Mouse (Mus musculus) left cerebral cortex, adult 18-20 months (tissue): Measurements from ENCODE around the gene Ubxn6. TPM values are rescaled to one million over a fixed set of nuclear protein-coding genes. Genes with fewer than 3 reads are reported as not detected.
"Not testable (repeated sequence)": the region's sequence is repeated elsewhere in the genome, so short reads cannot be mapped to it uniquely, and the experiment has no call there.

Source experiments
- DNase-seq, 2 experiments: peaks; one replicate each; pipeline ENCODE4 v3.0.0; 2021 to 2022; ENCODE audit warnings: low spot score in 2 of 2, mixed read lengths in 1 of 2
- long read RNA-seq, 2 experiments: library from polyadenylated mRNA; stranded (forward); transcript quantifications; one replicate each; pipeline ENCODE4 v2.0.0; 2021
- total RNA-seq, 2 experiments: library from RNA; stranded (reverse); gene quantifications; 2 replicates each; pipeline ENCODE4 v1.2.3; 2021

Gene Ubxn6
- total RNA-seq, result 10 to 100 TPM; 84.1 to 97.8 TPM
- long read RNA-seq, experiment 1, transcript Ubxn6-201 (11 exons, 2,949 nt), result major isoform, 131 of 160 reads
- long read RNA-seq, experiment 1, partial matches to known transcripts, result 6 of 160 reads
- long read RNA-seq, experiment 1, other reads (novel, unspliced or antisense), result 22 of 160 reads
- long read RNA-seq, experiment 2, transcript Ubxn6-201 (11 exons, 2,949 nt), result major isoform, 96 of 110 reads
- long read RNA-seq, experiment 2, partial matches to known transcripts, result 3 of 110 reads
- long read RNA-seq, experiment 2, other reads (novel, unspliced or antisense), result 11 of 110 reads

DNA sequence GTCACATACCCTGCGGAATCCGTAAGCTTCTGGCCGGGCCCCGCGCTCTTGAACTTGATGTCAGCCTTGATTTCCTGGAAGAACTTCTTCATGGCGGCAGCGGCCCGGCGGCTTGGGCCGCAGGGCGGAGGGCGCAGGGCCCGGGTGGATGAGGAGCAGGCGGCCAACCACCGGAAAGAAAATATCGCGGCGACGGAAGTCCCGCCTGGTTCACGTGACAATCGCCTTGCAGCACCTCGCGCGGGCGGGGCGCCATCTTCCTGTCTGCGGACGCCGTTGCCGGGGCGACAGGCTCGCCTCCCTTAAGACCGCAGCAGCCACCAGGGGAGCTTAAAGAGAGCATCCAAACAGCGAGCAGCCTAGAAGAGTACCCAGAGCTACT lies at the start of gene Ubxn6:
Gene Ubxn6, minus strand, starts transcription at position 202 of the 382 bp plus-strand sequence.
- DNase-seq, result peak; percentile 99

DNA sequence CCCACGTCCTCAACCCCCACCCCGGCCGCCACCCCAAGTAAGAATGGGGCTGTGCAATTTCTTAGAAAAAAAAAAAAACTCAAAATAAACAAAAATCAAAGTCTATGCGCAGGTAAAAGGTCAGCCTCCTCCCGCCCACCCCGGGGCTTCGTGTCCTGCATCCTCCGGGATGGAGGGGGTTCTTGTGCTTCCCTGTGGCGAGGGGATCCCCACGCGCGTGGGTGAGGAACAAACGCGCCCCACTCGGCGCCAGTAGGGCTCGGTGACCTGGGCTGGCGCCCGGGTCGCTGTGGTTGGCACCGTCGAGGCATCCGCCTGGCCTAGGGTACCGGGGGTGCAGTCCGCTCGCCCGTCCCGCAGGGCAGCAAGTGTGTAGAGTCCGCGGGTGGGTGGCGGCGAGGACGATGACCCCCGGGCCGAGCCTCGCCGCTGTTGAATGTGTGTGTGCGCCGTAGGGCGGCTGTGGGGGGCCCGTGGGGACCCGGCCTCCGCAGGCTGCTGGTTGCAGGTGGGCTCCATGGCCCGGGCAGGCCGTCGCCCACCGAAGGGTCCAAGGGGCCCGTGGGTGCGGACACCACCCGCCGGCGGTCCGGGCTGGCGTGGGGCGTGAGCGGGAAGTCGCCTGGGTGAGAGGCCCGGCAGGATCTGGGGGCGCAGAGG lies 49.0 kb upstream of the Ubxn6 start:
- no peak for DNase-seq

DNA sequence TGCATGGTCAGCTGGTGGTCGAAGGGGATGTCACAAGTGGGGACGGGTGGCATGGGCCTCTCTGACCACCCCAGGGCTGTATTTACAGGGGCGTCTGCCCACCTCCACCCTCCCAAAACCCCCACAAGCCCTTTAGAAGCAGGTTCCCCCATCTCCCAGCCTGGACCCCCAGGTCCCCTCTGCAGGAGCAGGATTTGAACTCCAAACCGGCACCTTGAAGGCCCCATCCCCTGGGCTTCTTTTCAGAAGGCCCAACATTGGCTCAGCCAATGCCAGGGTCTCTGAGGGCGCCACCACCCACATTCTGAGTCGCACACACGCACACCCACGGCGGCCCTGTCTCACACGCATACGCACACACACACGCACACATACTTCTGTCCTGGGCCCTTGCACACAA lies 48.3 kb upstream of the Ubxn6 start:
- DNase-seq, result no peak

DNA sequence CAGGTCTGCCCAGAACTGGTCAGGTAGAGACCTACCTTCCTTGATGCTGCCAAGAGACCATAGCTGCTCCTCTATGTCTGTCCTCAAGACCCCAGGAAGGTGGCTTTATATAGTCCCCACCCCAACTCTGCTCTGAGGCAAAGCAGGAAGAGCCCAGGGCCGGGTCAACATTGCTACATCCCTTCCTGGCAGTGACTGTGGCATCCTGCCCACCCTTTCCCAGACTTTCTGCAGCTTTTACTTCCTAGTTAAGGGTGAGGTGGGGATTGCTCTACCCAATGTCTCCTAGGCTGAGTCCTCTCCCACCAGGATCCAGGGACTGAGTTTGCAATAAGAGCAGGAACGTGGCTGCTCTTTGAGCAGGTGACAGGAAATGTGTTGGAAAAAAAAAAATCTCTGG lies 47.0 kb upstream of the Ubxn6 start, which contains the start of gene Lrg1:
Gene Lrg1, minus strand, starts transcription at position 176 of the 400 bp plus-strand sequence.
- no peak for DNase-seq

DNA sequence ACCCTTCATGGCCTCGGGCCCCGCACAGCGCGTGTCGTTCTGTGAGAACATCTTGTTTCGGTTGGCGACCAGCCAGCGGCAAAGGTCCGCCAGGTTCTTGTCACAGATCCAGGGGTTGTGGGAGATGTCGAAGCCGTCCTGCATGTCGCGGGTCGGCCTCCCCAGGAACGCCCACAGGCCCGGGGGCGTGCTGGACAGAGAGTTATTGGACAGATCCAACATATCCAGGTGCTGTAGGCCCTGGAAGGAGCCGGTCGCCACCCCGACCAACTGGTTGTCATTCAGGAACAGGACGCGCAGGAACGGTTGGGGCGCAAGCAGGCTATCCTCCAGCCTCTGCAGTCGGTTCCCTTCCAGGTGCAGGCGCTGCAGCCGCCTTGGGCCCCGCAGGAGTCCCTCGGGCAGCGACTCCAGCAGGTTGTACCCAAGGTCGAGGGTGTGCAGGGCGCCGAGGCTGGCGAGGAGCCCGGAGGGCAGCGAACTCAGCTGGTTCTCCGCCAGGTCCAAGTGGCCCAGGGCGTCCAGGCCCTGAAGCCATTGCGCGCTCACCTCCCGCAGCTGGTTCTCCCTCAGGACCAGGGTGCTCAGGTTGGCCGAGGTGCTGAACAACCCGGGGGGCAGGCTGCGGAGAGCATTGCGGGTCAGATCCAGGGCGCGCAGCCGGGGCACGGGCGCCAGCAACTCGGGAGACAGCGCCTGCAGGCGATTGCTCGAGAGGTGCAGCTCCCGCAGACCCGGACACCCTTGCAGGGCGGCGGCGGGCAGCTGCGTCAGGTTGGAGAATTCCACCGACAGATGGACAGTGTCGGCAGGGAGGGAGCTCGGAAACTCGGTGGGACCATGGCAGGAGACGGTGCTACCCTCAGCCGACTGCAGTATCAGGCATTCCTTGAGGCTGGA lies 45.4 kb upstream of the Ubxn6 start:
- no peak for DNase-seq

DNA sequence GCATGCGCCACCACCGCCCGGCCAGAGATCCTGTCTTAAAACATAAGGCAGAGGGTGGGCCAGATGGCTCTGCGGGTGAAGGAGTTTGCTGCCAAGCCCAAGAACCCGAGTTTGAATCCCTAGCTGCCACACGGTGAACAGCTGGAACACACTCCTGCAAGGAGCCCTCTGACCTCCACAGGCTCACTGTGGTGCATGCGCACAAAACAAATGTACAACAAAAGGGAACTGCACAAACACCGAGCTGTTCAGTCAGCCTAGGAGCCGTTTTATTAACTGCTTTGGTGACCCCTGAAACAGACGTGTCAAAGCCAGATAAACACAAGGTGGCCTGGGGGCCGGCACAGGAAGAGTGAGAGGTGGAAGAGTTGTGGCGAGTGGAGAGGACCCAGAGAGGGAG lies 44.6 kb upstream of the Ubxn6 start:
- no peak for DNase-seq

DNA sequence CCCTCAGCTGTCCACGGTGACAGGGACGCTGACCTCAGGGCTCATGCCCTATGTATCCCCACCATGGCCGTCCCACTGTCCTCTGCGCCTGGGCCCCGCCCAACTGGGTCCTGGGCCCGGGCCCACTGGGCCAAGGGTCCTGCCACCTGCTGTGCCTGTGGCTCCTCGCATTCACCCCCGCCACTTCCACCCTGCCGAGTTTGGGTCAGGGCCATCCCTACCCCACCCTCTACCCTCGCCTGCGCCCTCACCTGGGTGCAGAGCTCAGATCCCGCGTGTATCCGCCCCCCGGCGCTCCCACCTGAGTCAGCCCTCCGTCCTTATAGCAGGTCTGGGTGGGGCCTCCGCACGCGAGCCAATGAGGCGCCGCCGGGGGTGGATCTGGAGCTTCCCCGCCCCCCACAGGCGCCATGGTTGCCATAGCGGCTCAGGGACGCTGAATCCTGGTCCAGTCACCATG lies 42.5 kb upstream of the Ubxn6 start, which contains the start of gene Plin5:
Gene Plin5, minus strand, starts transcription at position 346 of the 460 bp plus-strand sequence.
- peak in 1 of 2 experiments; percentile 59 for DNase-seq

DNA sequence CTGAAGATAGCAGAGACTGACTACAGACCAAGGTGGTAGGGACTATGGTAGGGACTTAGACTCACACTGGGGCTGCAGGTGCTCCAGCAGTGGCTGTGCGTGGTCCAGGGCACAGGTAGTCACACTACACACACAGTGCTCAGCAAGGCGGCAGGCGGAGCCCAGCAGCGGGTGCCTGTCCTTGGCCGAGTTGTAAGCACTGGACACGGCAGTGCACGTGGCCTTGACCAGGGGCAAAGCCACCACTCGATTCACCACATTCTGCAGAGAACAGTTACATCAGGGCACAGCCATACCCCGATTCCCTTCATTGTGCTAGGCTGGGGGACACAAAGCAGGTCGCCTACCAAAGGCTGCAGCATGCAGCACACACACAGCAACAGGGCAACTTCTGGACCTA lies 41.4 kb upstream of the Ubxn6 start:
- no peak for DNase-seq

DNA sequence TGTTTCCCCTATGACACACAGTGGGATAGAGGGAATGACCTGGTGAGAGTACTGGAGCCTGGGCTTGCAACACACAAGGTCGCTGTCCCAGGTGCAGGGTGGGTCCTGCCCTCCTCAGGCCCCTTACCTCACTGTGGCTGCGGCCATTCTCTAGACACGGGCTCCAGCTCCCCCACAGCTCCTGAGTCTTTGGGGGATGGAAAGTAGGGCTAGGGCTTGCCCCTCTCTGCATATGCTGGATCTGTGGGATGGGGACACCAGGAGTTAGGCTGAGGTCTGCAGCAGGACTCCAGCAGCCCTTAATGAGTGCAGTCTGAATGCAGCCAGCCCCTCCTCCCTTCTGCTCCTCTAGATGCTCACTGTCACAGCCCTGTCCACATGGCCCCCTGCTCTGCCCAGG lies 37.9 kb upstream of the Ubxn6 start:
- no peak for DNase-seq

DNA sequence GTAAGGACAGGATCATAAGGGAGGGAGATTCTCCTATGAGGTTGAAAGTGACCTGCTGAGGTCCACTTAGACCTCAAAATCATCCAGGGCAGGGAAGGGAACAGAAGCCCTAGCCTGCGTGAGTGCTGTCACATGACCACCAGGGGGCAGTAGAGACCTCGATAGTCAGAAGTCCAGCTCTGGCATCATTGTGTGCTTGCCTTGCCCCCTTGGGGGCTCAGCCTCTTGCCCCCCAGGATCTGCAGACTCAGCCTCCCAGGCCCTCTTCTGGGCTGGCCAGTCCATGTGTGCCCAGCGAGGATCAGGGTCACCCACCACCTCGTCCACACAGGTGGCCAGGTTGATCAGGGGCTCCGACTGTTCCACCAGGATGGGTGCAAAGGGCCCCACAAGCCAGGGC lies 37.0 kb upstream of the Ubxn6 start:
- DNase-seq, result peak; percentile 65 to 74

DNA sequence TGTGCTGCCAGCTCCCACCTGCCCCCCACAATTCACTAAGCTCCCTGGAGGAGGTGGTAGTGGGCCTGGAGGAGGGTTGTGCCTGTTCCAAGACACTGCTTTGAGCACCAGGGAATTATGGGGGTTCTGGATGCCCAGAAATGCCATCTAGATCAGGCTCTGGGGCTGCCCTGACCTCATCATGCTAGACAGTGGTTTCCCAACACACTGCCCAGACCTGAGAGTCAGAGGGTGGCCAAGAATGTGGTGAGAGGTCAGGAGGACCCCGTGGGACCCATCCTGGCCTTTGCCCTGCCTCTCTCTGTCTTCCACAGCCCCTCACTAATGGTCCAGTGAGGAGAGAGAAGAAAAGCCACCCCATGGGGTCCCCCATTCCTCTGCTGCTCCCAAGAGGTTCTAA lies 36.2 kb upstream of the Ubxn6 start:
- DNase-seq, result no peak

DNA sequence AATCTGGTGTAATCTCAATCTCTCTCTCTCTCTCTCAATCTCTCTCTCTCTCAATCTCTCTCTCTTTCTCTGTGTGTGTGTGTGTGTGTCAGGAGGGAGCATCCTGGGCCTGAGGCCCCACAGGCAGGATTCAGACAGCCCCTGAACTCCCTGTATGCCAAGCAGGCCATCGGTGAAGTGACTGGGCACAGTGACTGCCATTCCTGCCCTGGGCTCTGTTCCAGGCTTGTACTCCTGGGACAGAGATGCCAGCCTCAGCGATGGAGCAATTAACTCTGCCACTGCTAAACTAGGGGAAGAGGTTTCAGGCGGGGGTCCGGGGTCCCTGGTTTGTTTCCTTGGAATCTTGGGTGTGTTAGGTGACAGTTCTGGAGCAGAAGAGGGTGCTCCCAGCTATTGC lies 35.7 kb upstream of the Ubxn6 start:
- no peak for DNase-seq

DNA sequence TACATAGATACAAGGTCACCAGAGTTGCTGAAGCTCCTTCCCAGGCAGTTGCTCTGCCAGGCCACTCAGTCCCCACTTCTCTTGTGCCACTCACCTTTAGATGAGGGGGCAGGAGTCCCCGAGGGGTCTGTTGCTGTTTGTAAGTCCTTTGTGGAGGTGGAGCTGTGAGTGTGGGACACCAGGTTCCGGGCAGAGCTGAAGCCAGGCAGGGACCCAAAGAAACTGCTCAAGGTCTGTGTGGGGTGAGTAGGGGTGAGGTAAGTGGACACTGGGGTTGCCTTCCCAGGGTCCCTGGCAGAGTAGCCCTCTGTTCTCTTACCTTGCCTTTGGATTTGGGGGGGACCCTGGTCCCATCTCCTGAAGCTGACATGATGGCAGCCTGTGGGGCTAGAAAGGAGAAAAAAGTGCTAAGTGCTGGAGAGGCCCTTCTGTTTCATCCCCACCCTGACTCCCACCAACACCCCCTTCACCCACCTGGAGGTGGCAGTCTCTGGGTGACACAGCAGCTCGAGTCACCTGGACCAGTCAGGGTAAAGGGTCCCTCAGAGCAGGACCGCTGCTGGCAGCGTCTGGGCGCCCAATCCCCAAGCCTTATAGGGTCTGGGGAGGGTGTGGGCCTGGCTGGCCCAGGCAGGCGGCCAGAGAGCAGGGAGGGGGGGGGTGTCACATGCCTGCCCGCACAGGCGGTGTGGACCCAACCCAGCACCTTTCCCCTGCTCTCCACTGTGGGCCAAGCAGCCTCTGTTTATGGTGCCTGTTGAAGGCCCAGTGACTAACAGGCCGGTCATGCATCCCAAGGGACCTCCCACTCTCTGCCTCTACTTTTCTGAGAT lies 34.6 kb upstream of the Ubxn6 start, which contains the start of gene Plin4:
Gene Plin4, minus strand, starts transcription at position 585 of the 833 bp plus-strand sequence.
- DNase-seq, result no peak

DNA sequence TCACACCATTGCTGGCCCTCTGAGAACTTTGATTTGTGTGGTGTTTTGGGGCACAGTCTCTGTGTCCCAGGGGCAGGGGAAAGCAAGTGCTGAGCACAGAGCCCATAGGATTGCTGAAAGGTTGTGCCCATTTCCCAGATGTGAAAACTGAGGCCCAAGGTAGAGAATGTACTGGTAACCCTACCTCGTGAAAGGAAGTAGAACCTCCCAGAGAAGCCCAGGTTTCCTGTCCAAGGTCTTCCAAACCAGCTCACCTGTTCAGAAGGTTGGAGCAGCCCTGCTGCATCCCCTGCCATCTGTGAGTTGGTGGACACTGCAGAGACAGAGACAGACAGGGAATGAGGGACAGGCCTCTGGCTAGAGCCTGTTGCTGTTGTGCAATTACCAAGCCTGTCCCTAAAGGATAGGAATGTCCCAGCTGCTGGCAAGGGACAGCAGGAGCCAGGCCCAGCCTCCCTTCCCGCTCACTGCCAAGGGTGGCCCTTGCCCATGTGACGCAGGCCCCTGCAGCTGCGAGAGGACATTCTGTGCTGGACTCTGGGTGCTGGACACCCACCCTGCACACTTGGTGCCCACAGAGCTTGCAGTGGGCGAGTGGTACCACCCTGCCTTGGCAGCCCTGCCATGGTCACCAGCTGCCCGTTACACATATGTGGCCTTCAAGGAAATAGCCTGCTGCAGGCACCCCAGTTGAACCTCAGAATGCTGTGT lies 33.7 kb upstream of the Ubxn6 start:
- peak; percentile 64 to 70 for DNase-seq

DNA sequence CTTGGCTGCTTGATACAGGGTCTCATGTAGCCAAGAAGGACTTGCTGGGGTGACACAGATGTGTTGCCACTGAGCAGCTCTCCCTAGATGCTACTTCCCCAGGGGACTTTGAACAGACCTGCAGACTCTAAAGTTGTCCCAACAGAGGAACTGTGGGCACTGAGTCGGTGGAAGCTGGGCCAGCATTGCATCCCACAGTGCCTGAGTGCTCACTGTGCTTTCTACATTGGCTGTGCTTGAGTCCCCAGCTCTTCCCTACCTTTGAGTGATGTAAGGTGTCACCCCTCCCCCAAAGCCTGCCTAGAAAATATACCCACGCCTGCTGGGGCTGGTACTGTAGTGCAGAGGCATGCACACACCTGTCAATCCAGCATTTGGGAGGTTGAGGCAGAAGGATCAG lies 32.9 kb upstream of the Ubxn6 start:
- DNase-seq, result no peak

DNA sequence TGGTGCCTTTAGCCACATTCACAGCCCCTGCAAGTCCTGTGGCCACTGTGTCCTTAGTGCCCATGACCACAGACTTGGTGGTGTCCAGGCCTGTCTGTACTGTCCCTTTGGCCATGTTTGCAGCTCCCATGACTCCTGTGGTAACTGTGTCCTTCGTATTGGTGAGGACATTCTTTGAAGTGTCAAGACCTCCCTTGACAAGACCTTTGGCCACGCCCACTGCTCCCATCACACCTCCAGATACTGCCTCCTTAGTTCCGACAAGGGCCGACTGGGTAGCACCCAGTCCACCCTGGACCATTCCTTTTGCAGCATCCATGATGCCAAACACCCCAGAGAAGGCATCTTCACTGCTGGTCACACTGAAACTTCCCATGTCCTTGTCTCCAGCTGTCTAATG lies 32.2 kb upstream of the Ubxn6 start:
- no peak for DNase-seq

DNA sequence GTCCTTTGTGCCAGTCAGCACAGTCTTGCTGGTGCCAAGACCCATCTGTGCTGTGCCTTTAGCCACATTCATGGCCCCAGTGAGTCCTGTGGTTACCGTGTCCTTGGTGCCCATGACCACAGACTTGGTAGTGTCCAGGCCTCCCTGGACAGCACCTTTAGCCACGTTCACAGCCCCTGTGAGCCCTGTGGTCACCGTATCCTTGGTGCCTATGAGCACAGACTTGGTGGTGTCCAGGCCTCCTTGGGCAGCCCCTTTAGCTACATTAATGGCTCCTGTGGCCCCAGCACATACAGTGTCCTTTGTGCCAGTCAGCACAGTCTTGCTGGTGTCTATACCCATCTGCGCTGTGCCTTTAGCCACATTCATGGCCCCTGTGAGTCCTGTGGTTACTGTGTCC lies 31.6 kb upstream of the Ubxn6 start:
- DNase-seq, result not testable (repeated sequence)

DNA sequence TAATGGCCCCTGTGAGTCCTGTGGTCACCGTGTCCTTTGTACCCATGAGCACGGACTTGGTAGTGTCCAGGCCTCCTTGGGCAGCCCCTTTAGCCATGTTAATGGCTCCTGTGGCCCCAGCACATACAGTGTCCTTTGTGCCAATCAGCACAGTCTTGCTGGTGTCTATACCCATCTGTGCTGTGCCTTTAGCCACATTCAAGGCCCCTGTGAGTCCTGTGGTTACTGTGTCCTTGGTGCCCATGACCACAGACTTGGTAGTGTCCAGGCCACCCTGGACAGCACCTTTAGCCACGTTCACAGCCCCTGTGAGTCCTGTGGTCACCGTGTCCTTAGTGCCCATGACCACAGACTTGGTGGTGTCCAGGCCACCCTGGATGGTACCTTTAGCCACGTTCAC lies 30.0 kb upstream of the Ubxn6 start:
- not testable (repeated sequence) for DNase-seq

DNA sequence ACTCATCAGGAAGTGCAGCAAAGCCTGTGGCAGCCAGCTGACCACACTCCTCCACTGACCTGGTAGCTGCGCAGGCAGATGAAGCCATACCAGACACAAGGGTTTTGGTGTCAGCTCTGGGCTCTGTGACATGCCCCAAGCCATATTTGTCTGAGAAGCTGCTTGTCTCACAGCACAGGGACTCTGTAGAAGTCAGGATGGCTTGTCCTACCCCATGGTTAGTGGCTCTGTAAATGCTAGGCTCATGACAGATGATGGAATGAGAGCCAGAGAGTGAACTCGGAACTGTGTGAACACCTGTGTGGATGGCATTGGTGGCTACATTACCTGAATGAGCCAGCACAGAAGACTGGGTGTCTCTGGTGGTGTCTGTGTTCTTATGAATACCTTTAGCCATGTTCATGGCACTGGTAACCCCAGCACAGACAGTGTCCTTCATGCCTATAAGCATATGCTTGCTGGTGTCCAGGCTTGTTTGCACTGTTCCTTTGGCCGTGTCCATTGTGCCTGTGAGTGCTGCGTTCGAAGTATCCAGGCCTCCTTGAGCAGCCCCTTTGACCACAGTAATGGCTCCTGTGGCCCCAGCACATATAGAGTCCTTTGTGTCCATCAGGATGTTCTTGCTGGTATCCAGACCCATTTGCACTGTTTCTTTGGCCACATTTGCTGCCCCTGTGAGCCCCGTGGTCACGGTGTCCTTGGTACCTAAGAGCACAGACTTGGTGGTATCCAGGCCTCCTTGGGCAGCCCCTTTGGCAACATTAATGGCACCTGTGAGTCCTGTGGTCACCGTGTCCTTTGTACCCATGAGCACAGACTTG lies 28.8 kb upstream of the Ubxn6 start:
- DNase-seq, result no peak
